Mouse (Mus musculus) bone marrow, adult 2 months (tissue): ENCODE results near the gene Chrna5.

Source experiments
- CTCF ChIP-seq: fragments of 200-500 bp; IDR thresholded peaks from 2 replicates; pipeline ENCODE4 v1.5.1; 2011; ENCODE audit warnings: low read length, control low read depth; ENCODE audit not compliant: control insufficient read depth, insufficient read depth
- POLR2A ChIP-seq: fragments of 200-500 bp; IDR thresholded peaks from 2 replicates; pipeline ENCODE4 v1.6.1; 2011; ENCODE audit warnings: low read depth, mild to moderate bottlenecking, control low read depth, low read length, borderline replicate concordance; ENCODE audit not compliant: control insufficient read depth

- TF ChIP-seq CTCF (no peak), POLR2A (no peak)
Measured at GRCm38 (mm10) chr9:54932379-54932778, 48.3 kb upstream of the Chrna5 start.
